Mouse (Mus musculus): ENCODE measurements around the gene Ptpn7.

The Ptpn7 gene

GRCm38 (mm10) chr1:135154011-135154410, 21.5 kb downstream of the Ptpn7 start:
- no peak for ATAC-seq (ENCODE audit: insufficient number of reproducible peaks, low FRiP score, low TSS enrichment)

- peak; percentile 63 for ATAC-seq (ENCODE audit: insufficient number of reproducible peaks, low FRiP score, low TSS enrichment)
These were observed 22.0 kb downstream of the Ptpn7 start for GRCm38 (mm10) chr1:135154411-135154959.

- ATAC-seq (ENCODE audit: insufficient number of reproducible peaks, low FRiP score, low TSS enrichment), result no peak
These were observed 23.8 kb downstream of the Ptpn7 start for GRCm38 (mm10) chr1:135156300-135156699.

- no peak for ATAC-seq (ENCODE audit: insufficient number of reproducible peaks, low FRiP score, low TSS enrichment)
These were observed 26.1 kb downstream of the Ptpn7 start for GRCm38 (mm10) chr1:135158633-135159032.

- no peak for ATAC-seq (ENCODE audit: insufficient number of reproducible peaks, low FRiP score, low TSS enrichment)
These were observed 26.6 kb downstream of the Ptpn7 start for GRCm38 (mm10) chr1:135159074-135159473.

- ATAC-seq (ENCODE audit: insufficient number of reproducible peaks, low FRiP score, low TSS enrichment), result no peak
These were observed 27.1 kb downstream of the Ptpn7 start for GRCm38 (mm10) chr1:135159556-135160123.

- no peak for ATAC-seq (ENCODE audit: insufficient number of reproducible peaks, low FRiP score, low TSS enrichment)
These were observed 28.0 kb downstream of the Ptpn7 start for GRCm38 (mm10) chr1:135160411-135161050.

GRCm38 (mm10) chr1:135162720-135163119, 30.2 kb downstream of the Ptpn7 start:
- no peak for ATAC-seq (ENCODE audit: insufficient number of reproducible peaks, low FRiP score, low TSS enrichment)

GRCm38 (mm10) chr1:135167435-135167834, 34.9 kb downstream of the Ptpn7 start, which contains the start of gene Gpr37l1:
TSS of gene Gpr37l1 (minus strand) at chr1:135167681.
- ATAC-seq (ENCODE audit: insufficient number of reproducible peaks, low FRiP score, low TSS enrichment), result 0 out of 2 replicates have a peak, but pooled peaks have one; percentile 42

- ATAC-seq (ENCODE audit: insufficient number of reproducible peaks, low FRiP score, low TSS enrichment), result no peak
These were observed 36.1 kb downstream of the Ptpn7 start for GRCm38 (mm10) chr1:135168453-135169200.

- peak; percentile 17; the same call in 1 of the 2 replicates for ATAC-seq (ENCODE audit: insufficient number of reproducible peaks, low FRiP score, low TSS enrichment)
These were observed 37.2 kb downstream of the Ptpn7 start for GRCm38 (mm10) chr1:135169556-135170224.

GRCm38 (mm10) chr1:135170299-135170698, 37.8 kb downstream of the Ptpn7 start:
- ATAC-seq (ENCODE audit: insufficient number of reproducible peaks, low FRiP score, low TSS enrichment), result no peak

GRCm38 (mm10) chr1:135171202-135171601, 38.7 kb downstream of the Ptpn7 start:
- ATAC-seq (ENCODE audit: insufficient number of reproducible peaks, low FRiP score, low TSS enrichment), result no peak

- peak; percentile 67 for ATAC-seq (ENCODE audit: insufficient number of reproducible peaks, low FRiP score, low TSS enrichment)
These were observed 39.5 kb downstream of the Ptpn7 start for GRCm38 (mm10) chr1:135171984-135172383.

- no peak for ATAC-seq (ENCODE audit: insufficient number of reproducible peaks, low FRiP score, low TSS enrichment)
These were observed 40.8 kb downstream of the Ptpn7 start for GRCm38 (mm10) chr1:135173311-135173710.

- ATAC-seq (ENCODE audit: insufficient number of reproducible peaks, low FRiP score, low TSS enrichment), result no peak
These were observed 42.7 kb downstream of the Ptpn7 start for GRCm38 (mm10) chr1:135175176-135175575.

- no peak for ATAC-seq (ENCODE audit: insufficient number of reproducible peaks, low FRiP score, low TSS enrichment)
These were observed 45.2 kb downstream of the Ptpn7 start for GRCm38 (mm10) chr1:135177724-135178123.

GRCm38 (mm10) chr1:135178863-135179262, 46.4 kb downstream of the Ptpn7 start:
- no peak for ATAC-seq (ENCODE audit: insufficient number of reproducible peaks, low FRiP score, low TSS enrichment)

- ATAC-seq (ENCODE audit: insufficient number of reproducible peaks, low FRiP score, low TSS enrichment), result no peak
These were observed 48.3 kb downstream of the Ptpn7 start for GRCm38 (mm10) chr1:135180830-135181229.

- ATAC-seq (ENCODE audit: insufficient number of reproducible peaks, low FRiP score, low TSS enrichment), result no peak
These were observed 48.8 kb downstream of the Ptpn7 start for GRCm38 (mm10) chr1:135181275-135181674.
